Mouse (Mus musculus): Measurements from ENCODE around the gene Pcyt1a.

- TF ChIP-seq CTCF (IDR thresholded peaks at IDR 0.05; ENCODE audit: low read depth, low read length) (no peak), TAL1 (conservative IDR thresholded peaks at IDR 0.05; ENCODE audit: low read depth, low read length) (no peak), GATA1 (IDR thresholded peaks at IDR 0.05; ENCODE audit: borderline replicate concordance, low read length) (no peak)
Measured at GRCm38 (mm10) chr16:32486046-32486445, 55.3 kb downstream of the Pcyt1a start.

Data from G1E (cell line).